Mouse (Mus musculus): ENCODE results near the gene En2. TPM values are rescaled to one million over a fixed set of nuclear protein-coding genes. Genes with fewer than 3 reads are reported as not detected.

En2 gene
- polyA plus RNA-seq, 1 experiment = 0.36 TPM

- H3K36me3 ChIP-seq (ENCODE audit: control insufficient read depth, insufficient read depth, low read length) = no peaks in the 10 kb centered on the region
- TF ChIP-seq CTCF (IDR thresholded peaks at IDR 0.05; ENCODE audit: control insufficient read depth, insufficient read depth, insufficient replicate concordance, low read depth, low read length) (no peak), POLR2A (IDR thresholded peaks at IDR 0.05; ENCODE audit: control insufficient read depth, low read depth, low read length) (no peak)
- H3K27ac ChIP-seq (ENCODE audit: control insufficient read depth, insufficient read depth, low read depth, low read length) = no peak overlapping the region
- peaks cover 8% of the 10 kb centered on the region for H3K4me1 ChIP-seq (ENCODE audit: control insufficient read depth, insufficient read depth, low read length)
- H3K4me3 ChIP-seq (ENCODE audit: control insufficient read depth, low read depth, low read length) = no peak overlapping the region
- no peaks in the 10 kb centered on the region; the same call in 1 of the 2 replicates for H3K27me3 ChIP-seq (ENCODE audit: control insufficient read depth, insufficient read depth, low read length)
These were observed 41.5 kb downstream of the En2 start for GRCm38 (mm10) chr5:28207043-28207442.

- H3K4me3 ChIP-seq (ENCODE audit: control insufficient read depth, low read depth, low read length) = no peak overlapping the region
- peaks cover 8% of the 10 kb centered on the region for H3K4me1 ChIP-seq (ENCODE audit: control insufficient read depth, insufficient read depth, low read length)
- H3K27ac ChIP-seq (ENCODE audit: control insufficient read depth, insufficient read depth, low read depth, low read length) = no peak overlapping the region
- TF ChIP-seq CTCF (IDR thresholded peaks at IDR 0.05; ENCODE audit: control insufficient read depth, insufficient read depth, insufficient replicate concordance, low read depth, low read length) = no peak
- H3K27me3 ChIP-seq (ENCODE audit: control insufficient read depth, insufficient read depth, low read length) = no peaks in the 10 kb centered on the region; the same call in 1 of the 2 replicates
- no peaks in the 10 kb centered on the region for H3K36me3 ChIP-seq (ENCODE audit: control insufficient read depth, insufficient read depth, low read length)
These were observed 43.4 kb downstream of the En2 start for GRCm38 (mm10) chr5:28208726-28209520.

DNA sequence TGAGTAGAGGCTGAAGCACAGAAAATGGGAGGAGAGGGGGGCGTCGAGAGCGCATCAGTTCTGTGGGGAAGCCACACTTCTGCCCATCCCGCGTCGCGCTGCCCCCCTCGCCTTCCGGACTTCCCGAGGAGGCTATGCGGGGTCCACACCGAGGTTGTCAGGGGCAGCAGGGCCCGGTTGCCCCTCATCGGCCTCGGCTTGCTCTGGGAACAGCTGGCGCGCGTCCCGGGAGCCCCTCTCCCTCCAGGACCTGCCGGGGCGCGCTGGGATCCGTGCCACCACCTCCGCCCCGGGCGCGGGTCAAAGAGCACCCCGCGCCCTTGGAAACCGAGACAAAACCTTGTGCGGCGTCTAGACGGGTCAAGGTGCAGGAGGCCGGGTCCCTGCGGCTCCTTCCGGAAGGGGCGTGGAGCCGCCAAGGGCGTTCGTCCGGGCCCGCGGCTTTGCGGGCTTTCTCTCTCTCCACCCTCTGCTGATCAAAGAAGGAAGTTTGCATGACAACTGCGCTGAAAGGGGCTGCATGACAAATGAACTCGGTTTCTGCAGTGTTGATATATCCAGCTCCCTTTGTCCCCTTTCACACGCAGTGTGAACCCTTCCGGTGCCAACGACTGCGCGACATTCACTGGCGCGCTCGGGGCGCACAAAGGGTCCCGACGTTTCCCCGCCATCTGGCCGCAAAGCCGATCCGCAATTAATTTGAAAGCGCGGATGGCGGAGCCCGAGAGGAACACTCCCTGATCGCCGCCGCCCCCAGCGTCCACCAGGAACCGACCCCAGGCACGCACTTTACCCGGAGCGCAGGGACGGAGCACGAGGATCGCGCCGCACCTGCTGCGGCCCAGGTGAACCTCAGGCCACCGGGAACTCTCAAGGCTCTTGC lies 44.3 kb downstream of the En2 start:
- Histone ChIP-seq H3K27me3 (ENCODE audit: control insufficient read depth, insufficient read depth, low read length) (no peaks in the 10 kb centered on the region; the same call in 1 of the 2 replicates), H3K36me3 (ENCODE audit: control insufficient read depth, insufficient read depth, low read length) (no peaks in the 10 kb centered on the region), H3K4me1 (ENCODE audit: control insufficient read depth, insufficient read depth, low read length) (peaks cover 8% of the 10 kb centered on the region), H3K4me3 (ENCODE audit: control insufficient read depth, low read depth, low read length) (peak overlapping the region; percentile 45), H3K27ac (ENCODE audit: control insufficient read depth, insufficient read depth, low read depth, low read length) (no peak overlapping the region)
- TF ChIP-seq CTCF (IDR thresholded peaks at IDR 0.05; ENCODE audit: control insufficient read depth, insufficient read depth, insufficient replicate concordance, low read depth, low read length) = no peak
- no peak for TF ChIP-seq POLR2A (IDR thresholded peaks at IDR 0.05; ENCODE audit: control insufficient read depth, low read depth, low read length)

DNA sequence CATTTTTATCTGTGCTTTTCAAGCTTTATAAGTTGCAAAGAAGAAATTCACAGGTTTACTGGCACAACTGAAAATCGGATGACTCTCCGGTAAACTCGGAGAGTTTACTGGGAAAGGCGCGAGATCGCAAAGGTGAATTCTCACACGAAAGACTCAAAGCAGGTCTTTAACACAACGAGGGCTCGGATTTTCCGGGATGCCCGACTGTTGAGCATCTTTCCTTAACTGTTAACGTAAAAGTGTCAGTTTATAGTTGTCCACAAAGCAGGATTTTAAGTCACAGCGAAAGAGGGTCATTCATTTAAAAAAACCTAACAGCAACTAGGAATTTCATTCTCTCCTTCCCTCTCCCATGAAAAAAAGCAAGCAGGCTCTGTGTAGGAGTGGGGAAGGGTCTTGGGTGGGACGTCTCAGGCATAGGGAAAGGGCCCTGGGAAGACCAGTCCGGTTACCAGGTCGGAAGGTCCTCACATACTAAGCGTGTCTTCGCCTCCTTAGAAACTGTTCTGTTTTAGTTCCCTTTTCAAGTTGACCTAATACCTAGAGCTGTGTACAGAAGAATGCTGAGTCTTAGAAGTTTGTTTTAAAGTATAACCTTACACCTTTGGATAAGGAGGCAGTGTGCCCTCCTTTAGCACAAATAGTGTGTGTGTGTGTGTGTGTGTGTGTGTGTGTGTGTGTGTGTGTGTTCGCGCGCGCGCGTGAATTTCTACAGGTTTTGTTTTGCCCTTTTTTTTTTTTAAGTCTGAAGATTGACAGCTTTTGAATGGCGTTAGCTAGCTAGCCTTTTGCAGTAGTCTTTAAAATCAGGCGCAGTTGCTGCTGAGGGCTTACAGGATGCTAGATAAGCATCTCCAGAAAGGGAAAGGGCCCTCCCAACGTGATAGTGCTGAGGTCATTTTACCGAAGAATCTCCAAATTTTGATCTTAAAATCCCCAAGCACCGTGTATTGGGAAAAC lies 45.4 kb downstream of the En2 start:
- Histone ChIP-seq H3K27ac (ENCODE audit: control insufficient read depth, insufficient read depth, low read depth, low read length) (no peak overlapping the region), H3K27me3 (ENCODE audit: control insufficient read depth, insufficient read depth, low read length) (no peaks in the 10 kb centered on the region; the same call in 1 of the 2 replicates), H3K4me1 (ENCODE audit: control insufficient read depth, insufficient read depth, low read length) (peaks cover 8% of the 10 kb centered on the region), H3K4me3 (ENCODE audit: control insufficient read depth, low read depth, low read length) (no peak overlapping the region), H3K36me3 (ENCODE audit: control insufficient read depth, insufficient read depth, low read length) (no peaks in the 10 kb centered on the region)
- no peak for TF ChIP-seq POLR2A (IDR thresholded peaks at IDR 0.05; ENCODE audit: control insufficient read depth, low read depth, low read length)
- no peak for TF ChIP-seq CTCF (IDR thresholded peaks at IDR 0.05; ENCODE audit: control insufficient read depth, insufficient read depth, insufficient replicate concordance, low read depth, low read length)

GRCm38 (mm10) chr5:28211651-28212310 lies 46.3 kb downstream of the En2 start:
- no peak overlapping the region for H3K27ac ChIP-seq (ENCODE audit: control insufficient read depth, insufficient read depth, low read depth, low read length)
- no peak overlapping the region for H3K4me3 ChIP-seq (ENCODE audit: control insufficient read depth, low read depth, low read length)
- peaks cover 8% of the 10 kb centered on the region for H3K4me1 ChIP-seq (ENCODE audit: control insufficient read depth, insufficient read depth, low read length)
- H3K36me3 ChIP-seq (ENCODE audit: control insufficient read depth, insufficient read depth, low read length) = no peaks in the 10 kb centered on the region
- TF ChIP-seq CTCF (IDR thresholded peaks at IDR 0.05; ENCODE audit: control insufficient read depth, insufficient read depth, insufficient replicate concordance, low read depth, low read length) (no peak), POLR2A (IDR thresholded peaks at IDR 0.05; ENCODE audit: control insufficient read depth, low read depth, low read length) (no peak)
- no peaks in the 10 kb centered on the region; the same call in 1 of the 2 replicates for H3K27me3 ChIP-seq (ENCODE audit: control insufficient read depth, insufficient read depth, low read length)

DNA sequence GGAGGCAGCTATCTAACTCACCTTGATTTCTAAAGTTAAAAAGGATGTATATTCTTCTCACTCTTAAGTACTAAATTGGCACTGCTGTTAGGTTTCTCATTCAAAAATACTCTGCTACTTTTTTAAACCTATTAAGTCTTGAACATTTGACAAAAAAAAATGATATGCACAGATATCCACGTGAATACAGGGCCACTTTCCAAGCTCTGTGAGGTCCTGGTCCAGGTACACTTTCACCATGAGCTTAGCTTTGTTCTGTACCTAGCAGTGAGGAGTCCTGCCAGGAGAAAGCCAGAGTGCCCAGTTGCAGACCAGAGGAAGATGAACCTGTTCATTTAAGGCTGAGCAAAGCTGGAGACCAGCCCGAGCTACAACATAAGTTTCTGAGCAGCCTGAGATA lies 47.9 kb downstream of the En2 start:
- TF ChIP-seq POLR2A (IDR thresholded peaks at IDR 0.05; ENCODE audit: control insufficient read depth, low read depth, low read length) (no peak), CTCF (IDR thresholded peaks at IDR 0.05; ENCODE audit: control insufficient read depth, insufficient read depth, insufficient replicate concordance, low read depth, low read length) (no peak)
- Histone ChIP-seq H3K36me3 (ENCODE audit: control insufficient read depth, insufficient read depth, low read length) (no peaks in the 10 kb centered on the region), H3K27me3 (ENCODE audit: control insufficient read depth, insufficient read depth, low read length) (no peaks in the 10 kb centered on the region; the same call in 1 of the 2 replicates)

More for the DNA sequence above, 47.9 kb downstream of the En2 start:
- Histone ChIP-seq H3K27ac (ENCODE audit: control insufficient read depth, insufficient read depth, low read depth, low read length) (no peak overlapping the region), H3K4me1 (ENCODE audit: control insufficient read depth, insufficient read depth, low read length) (peaks cover 8% of the 10 kb centered on the region), H3K4me3 (ENCODE audit: control insufficient read depth, low read depth, low read length) (no peak overlapping the region)

All from testis, adult 2 months (tissue).